Comparison of ENCODE assay signal across 8 mouse cellular contexts in genomic region chr7:19309278-19309883, GRCm38 (mm10). TPM values are rescaled to one million over a fixed set of nuclear protein-coding genes. Genes with fewer than 3 reads are reported as not detected.
A peak's percentile ranks its signal among the peaks of the same experiment; 100 is the strongest.
DNase-seq lines count a peak whose midpoint lies in the region; ATAC-seq and TF ChIP-seq lines count a peak whose summit lies in the region.

No protein-coding gene starts in this region.

- TF ChIP-seq EP300 in liver, embryonic 14.5 days (IDR thresholded peaks at IDR 0.05; ENCODE audit: low read depth), result no peak

- H3K4me3 ChIP-seq in E14TG2a.4 (replicated peaks; ENCODE audit: low read length), result peak overlapping the region; percentile 93
- H3K4me3 ChIP-seq in liver, embryonic 14.5 days (ENCODE audit: insufficient read depth in 1 of 2, low read depth in 2 of 2, low read length in 2 of 2), result peak overlapping the region; percentile 60 to 63

- H3K27ac ChIP-seq in liver, embryonic 14.5 days, result no peak overlapping the region

- no peaks in the 10 kb centered on the region for H3K36me3 ChIP-seq in E14TG2a.4 (ENCODE audit: insufficient read depth, low read length)
- H3K36me3 ChIP-seq in liver, embryonic 14.5 days (replicated peaks; ENCODE audit: control insufficient read depth, insufficient read depth, low read depth), result no peaks in the 10 kb centered on the region

- peaks cover 42% of the 10 kb centered on the region for H3K4me1 ChIP-seq in E14TG2a.4 (replicated peaks; ENCODE audit: low read depth, low read length)
- H3K4me1 ChIP-seq in liver, embryonic 14.5 days (replicated peaks; ENCODE audit: control insufficient read depth in 2 of 2, insufficient read depth in 2 of 2, low read length in 1 of 2), result peaks cover 3 to 11% of the 10 kb centered on the region in 2 experiments; a peak in 3 of 4 replicates

- peak; percentile 95 for DNase-seq in heart, adult 11 months
- no peak for DNase-seq in heart, adult 9 months (ENCODE audit: low spot score in 2 of 2)
- DNase-seq in liver, embryonic 14.5 days (ENCODE audit: low read depth in 3 of 3, low spot score in 3 of 3), result no peak
- no peak for DNase-seq in embryo, embryonic 9.5 days (ENCODE audit: extremely low spot score)
- no peak for DNase-seq in layer of hippocampus, adult 18-20 months (ENCODE audit: low spot score in 2 of 2)

- no peak for TF ChIP-seq CTCF in E14TG2a.4 (conservative IDR thresholded peaks at IDR 0.05; ENCODE audit: low read length)
- TF ChIP-seq CTCF in liver, embryonic 14.5 days (IDR thresholded peaks at IDR 0.05; ENCODE audit: low read depth), result no peak

- ATAC-seq in granulocyte monocyte progenitor cell, adult 5-6 weeks (replicated peaks; ENCODE audit: poor library complexity, severe bottlenecking), result 0 out of 2 replicates have a peak, but pooled peaks have one; percentile 1
- ATAC-seq in liver, embryonic 14.5 days (ENCODE audit: insufficient read depth), result no peak
- ATAC-seq in inflammation-experienced regulatory T-cells, adult 6 months, result no peak

- peak overlapping the region; percentile 87 for H3K4me2 ChIP-seq in liver, embryonic 14.5 days (ENCODE audit: low read depth)

- H3K9me3 ChIP-seq in E14TG2a.4 (ENCODE audit: low read length), result no peaks in the 10 kb centered on the region
- H3K9me3 ChIP-seq in liver, embryonic 14.5 days (ENCODE audit: control insufficient read depth, low read length), result no peaks in the 10 kb centered on the region

- peak overlapping the region; percentile 40 for H3K9ac ChIP-seq in liver, embryonic 14.5 days (replicated peaks)

- peaks cover 54% of the 10 kb centered on the region for H3K27me3 ChIP-seq in E14TG2a.4 (ENCODE audit: insufficient read depth, low read length)
- H3K27me3 ChIP-seq in liver, embryonic 14.5 days (ENCODE audit: control insufficient read depth, insufficient read depth, low read length), result peaks cover 47% of the 10 kb centered on the region

- under 1% methylated on average over 48 of the region's 48 CpGs for WGBS in liver, embryonic 14.5 days (ENCODE audit: insufficient replicate concordance)

RNA-seq across cellular contexts. Expression of gene Fosb, which starts 0.5 kb away (rescaled TPM):
- total RNA-seq in granulocyte monocyte progenitor cell, adult 5-6 weeks (2014; fragmentation: Nextera tagmentation), result 8.1 and 13.7 TPM in 2 replicates
- total RNA-seq in granulocyte monocyte progenitor cell, adult 5-6 weeks (2017), result 19.3 and 24.4 TPM in 2 replicates
- polyA plus RNA-seq in liver, embryonic 14.5 days (2012; rRNA removed), result 0.03 and 0.04 TPM in 2 replicates
- polyA plus RNA-seq in liver, embryonic 14.5 days (2014; fragmentation: Nextera tagmentation; extraction: Ambion mirVana), result not detected in 2 replicates
- polyA plus RNA-seq in inflammation-experienced regulatory T-cells, adult 6 months (2017; shearing (Covaris generic)), result 1 to 10 TPM in 2 of 3 experiments, under 1 TPM in 1; 0.98 to 8.0 (median 2.0) TPM
- total RNA-seq in layer of hippocampus, adult 18-20 months (2021), result 10 to 100 TPM; 20.4 to 26.6 TPM

RNA-seq across cellular contexts. Expression of gene Rtn2, which starts 27.0 kb away (rescaled TPM):
- not detected in 2 replicates for total RNA-seq in granulocyte monocyte progenitor cell, adult 5-6 weeks (2014; fragmentation: Nextera tagmentation)
- not detected in 2 replicates for total RNA-seq in granulocyte monocyte progenitor cell, adult 5-6 weeks (2017)
- 2.9 and 4.1 TPM in 2 replicates for polyA plus RNA-seq in liver, embryonic 14.5 days (2012; rRNA removed)
- 2.6 and 3.0 TPM in 2 replicates for polyA plus RNA-seq in liver, embryonic 14.5 days (2014; fragmentation: Nextera tagmentation; extraction: Ambion mirVana)
- polyA plus RNA-seq in inflammation-experienced regulatory T-cells, adult 6 months (2017; shearing (Covaris generic)), result not detected
- 10 to 100 TPM; 92.8 to 95.6 TPM for total RNA-seq in layer of hippocampus, adult 18-20 months (2021)

RNA-seq across cellular contexts. Expression of gene Ppm1n, which starts 29.5 kb away (rescaled TPM):
- total RNA-seq in granulocyte monocyte progenitor cell, adult 5-6 weeks (2014; fragmentation: Nextera tagmentation), result not detected in 2 replicates
- not detected in 2 replicates for total RNA-seq in granulocyte monocyte progenitor cell, adult 5-6 weeks (2017)
- polyA plus RNA-seq in liver, embryonic 14.5 days (2012; rRNA removed), result 0.04 TPM in 1 of 2 replicates, not detected in the other
- polyA plus RNA-seq in liver, embryonic 14.5 days (2014; fragmentation: Nextera tagmentation; extraction: Ambion mirVana), result not detected in 2 replicates
- 1 to 10 TPM in 2 of 3 experiments, under 1 TPM in 1; 0.74 to 3.1 (median 2.1) TPM for polyA plus RNA-seq in inflammation-experienced regulatory T-cells, adult 6 months (2017; shearing (Covaris generic))
- not detected for total RNA-seq in layer of hippocampus, adult 18-20 months (2021)

RNA-seq across cellular contexts. Expression of gene Ercc1, which starts 35.2 kb away (rescaled TPM):
- 12.4 and 42.8 TPM in 2 replicates for total RNA-seq in granulocyte monocyte progenitor cell, adult 5-6 weeks (2014; fragmentation: Nextera tagmentation)
- total RNA-seq in granulocyte monocyte progenitor cell, adult 5-6 weeks (2017), result 29.4 and 34.9 TPM in 2 replicates
- 8.5 and 9.8 TPM in 2 replicates for polyA plus RNA-seq in liver, embryonic 14.5 days (2012; rRNA removed)
- polyA plus RNA-seq in liver, embryonic 14.5 days (2014; fragmentation: Nextera tagmentation; extraction: Ambion mirVana), result 15.7 and 19.2 TPM in 2 replicates
- polyA plus RNA-seq in inflammation-experienced regulatory T-cells, adult 6 months (2017; shearing (Covaris generic)), result 10 to 100 TPM; 51.1 to 68.7 (median 55.2) TPM
- total RNA-seq in layer of hippocampus, adult 18-20 months (2021), result 10 to 100 TPM; 47.7 to 49.0 TPM

RNA-seq across cellular contexts. Expression of gene Vasp, which starts 37.8 kb away (rescaled TPM):
- total RNA-seq in granulocyte monocyte progenitor cell, adult 5-6 weeks (2014; fragmentation: Nextera tagmentation), result 60.7 and 70.5 TPM in 2 replicates
- total RNA-seq in granulocyte monocyte progenitor cell, adult 5-6 weeks (2017), result 52.8 and 63.3 TPM in 2 replicates
- polyA plus RNA-seq in liver, embryonic 14.5 days (2012; rRNA removed), result 35.3 and 39.9 TPM in 2 replicates
- 25.5 and 31.0 TPM in 2 replicates for polyA plus RNA-seq in liver, embryonic 14.5 days (2014; fragmentation: Nextera tagmentation; extraction: Ambion mirVana)
- 100 to 1,000 TPM in 1 of 3 experiments, 10 to 100 TPM in 2; 74.0 to 103 (median 94.6) TPM for polyA plus RNA-seq in inflammation-experienced regulatory T-cells, adult 6 months (2017; shearing (Covaris generic))
- total RNA-seq in layer of hippocampus, adult 18-20 months (2021), result 10 to 100 TPM; 14.2 to 17.0 TPM

Comparison
In these comparisons a context has a peak if more than half of its experiments do, and no peak if none do; other contexts are left out.
1. RNA of gene Rtn2, which starts 27.0 kb away (total RNA-seq): 92.8 to 95.6 TPM in layer of hippocampus, adult 18-20 months; not detected in granulocyte monocyte progenitor cell, adult 5-6 weeks; every median in the first group is over 10 times any median in the second.